Mouse (Mus musculus) layer of hippocampus, postnatal 25 days (tissue): ENCODE measurements at regions not wholly inside any gene's neighbourhood (a gene's known extent, or its start where the extent isn't known, plus 50 kb on each side); places are given as distances from the start of the nearest gene placed in this dataset.

Experiments used
- DNase-seq, 2 experiments: peaks; one replicate each; pipeline ENCODE4 v3.0.0; 2022; ENCODE audit warnings: mixed read lengths in 2 of 2, low spot score in 1 of 2; ENCODE audit errors: extremely low spot score in 1 of 2
- microRNA-seq, 2 experiments: library from miRNA; unstranded; fragments of <30 nt; microRNA quantifications; one replicate each; pipeline ENCODE4 v1.2.0; 2021

DNA sequence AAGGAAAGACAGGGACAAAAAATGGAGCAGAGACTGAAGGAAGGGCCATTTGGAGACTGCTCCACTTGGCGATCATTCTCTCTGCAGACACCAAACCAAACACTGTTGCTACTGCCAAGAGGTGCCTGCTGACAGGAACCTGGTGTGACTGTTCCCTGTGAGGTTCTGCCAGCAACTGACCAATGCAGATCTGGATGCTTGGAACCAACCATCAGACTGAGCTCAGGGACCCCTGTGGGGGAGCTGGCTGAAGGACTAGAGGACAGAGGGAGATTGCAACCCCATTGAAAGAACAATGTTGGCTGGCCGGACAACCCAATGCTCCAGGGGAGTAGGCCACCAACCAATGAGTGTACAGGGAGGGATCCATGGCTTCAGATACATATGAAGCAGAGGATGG lies 139.2 kb upstream of the Cep126 start:
- DNase-seq = no peak

DNA sequence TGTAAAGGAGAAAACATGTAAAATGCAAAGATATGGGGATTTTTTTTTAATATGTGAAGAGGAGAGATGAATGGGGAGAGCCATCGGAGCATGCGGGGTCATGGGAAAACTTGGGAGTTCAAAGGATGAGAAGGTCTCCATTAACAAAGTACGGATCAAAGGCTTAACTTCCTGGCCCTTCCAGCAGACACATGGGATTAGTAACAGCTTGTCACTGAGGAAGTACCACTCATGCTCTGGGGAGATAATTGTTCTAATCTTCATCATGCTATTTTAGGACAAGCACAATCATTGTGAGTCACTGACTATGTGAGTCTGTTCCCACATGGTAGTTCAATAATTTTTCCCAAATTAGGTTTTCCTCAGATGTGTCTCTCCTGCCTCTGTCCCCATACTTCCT lies 115.4 kb upstream of the Cep126 start:
- no peak for DNase-seq

DNA sequence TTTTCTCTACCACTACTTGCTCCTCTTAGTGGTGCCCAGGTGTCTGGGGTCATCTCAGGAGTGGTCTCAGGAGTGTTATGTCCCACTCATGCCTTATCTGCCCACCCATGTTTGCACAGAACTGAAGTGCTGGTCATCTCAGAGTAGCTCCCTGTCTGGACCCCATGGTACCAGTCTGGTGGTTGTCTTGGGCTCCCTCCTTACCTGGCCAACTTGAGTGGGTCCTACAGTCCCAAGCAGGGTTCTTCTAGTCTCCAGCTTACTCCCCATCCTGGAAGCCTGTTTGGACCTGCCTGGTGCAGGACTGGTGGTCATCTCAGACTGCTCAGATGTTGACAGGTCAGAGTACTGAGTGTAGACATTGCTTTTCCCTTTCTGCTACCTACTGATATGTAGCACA lies 94.0 kb upstream of the Cep126 start:
- no peak for DNase-seq

DNA sequence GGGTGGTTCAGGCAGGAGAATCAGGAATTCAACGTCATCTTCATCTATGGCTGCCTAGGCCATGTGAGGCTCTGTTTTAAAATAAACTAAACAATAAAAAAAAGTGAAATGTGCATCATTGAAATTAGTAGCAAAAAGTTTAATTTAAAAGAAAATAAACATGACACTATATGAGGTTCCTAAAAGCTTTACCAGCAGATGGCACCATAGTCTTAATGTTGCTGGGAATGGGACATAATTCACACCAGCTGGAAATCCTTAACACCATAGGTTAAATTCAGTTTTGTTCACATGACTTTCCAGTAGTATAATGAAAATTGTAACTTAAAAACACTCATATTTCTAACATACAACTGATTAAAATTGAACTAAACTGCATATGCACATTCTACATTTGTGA lies 92.3 kb upstream of the Cep126 start:
- no peak for DNase-seq

DNA sequence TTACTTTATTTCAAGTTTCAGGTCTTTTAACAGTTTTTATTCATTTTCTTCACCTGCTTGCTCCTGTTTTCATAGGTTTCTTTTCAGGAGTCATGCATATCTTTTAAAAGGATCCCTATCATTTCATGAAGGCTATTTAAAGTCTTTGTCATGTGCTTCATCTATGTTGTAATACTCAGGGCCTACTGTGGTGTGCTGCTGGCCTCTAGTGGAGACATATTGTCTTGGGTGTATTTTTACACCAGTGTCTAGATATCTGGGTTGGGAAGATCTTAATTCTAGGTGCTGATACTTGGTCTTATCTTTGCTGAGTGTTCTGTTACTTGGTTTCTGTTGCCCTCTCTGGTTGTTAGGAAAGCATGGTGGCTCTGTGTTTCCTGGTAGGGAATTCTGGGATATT lies 74.8 kb upstream of the Cep126 start:
- peak in 1 of 2 experiments; percentile 53 for DNase-seq

DNA sequence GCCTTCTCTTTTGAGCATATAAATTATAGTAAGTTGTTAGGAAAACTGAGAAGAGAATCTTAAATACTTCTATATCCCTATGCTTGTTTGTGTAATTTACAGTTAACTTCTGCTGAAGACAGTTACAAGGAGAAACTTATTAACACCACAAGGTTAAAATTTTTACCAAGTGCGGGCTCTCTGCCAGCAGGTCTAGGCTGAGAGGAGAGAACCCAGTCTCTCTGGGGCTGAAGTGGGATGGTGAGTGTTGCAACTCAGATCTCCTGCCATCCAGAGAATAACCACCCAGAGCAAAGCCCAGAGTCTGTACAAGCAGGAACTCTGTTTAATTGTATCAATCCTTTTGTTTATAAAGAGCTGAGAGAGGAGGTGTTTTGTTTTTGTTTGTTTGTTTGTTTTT lies 51.3 kb upstream of the Cep126 start:
- DNase-seq = no peak

Small RNA genes lying in the stretch of these regions (microRNA-seq; reads per million reads assigned to microRNA genes)
- gene Mir1899 = 0 reads per million in 2 experiments
